Mouse (Mus musculus): ENCODE data around the gene L1cam. TPM values are rescaled to one million over a fixed set of nuclear protein-coding genes. Genes with fewer than 3 reads are reported as not detected.

L1cam gene
- total RNA-seq, 1 experiment = 6.0 TPM

GRCm38 (mm10) chrX:73918631-73919030, 22.7 kb upstream of the L1cam start:
- Histone ChIP-seq H3K27ac (ENCODE audit: insufficient read depth, low read depth, low read length, poor library complexity, severe bottlenecking) (no peak overlapping the region), H3K4me1 (ENCODE audit: control insufficient read depth in 2 of 2, insufficient read depth in 2 of 2, low read length in 2 of 2, poor library complexity in 1 of 2) (no peaks in the 10 kb centered on the region), H3K9me3 (ENCODE audit: control insufficient read depth, insufficient read depth, low read depth, low read length) (no peaks in the 10 kb centered on the region), H3K9ac (ENCODE audit: insufficient read depth, low read depth, low read length, poor library complexity, severe bottlenecking) (no peak overlapping the region), H3K36me3 (ENCODE audit: control insufficient read depth, insufficient read depth, low read length, poor library complexity, severe bottlenecking) (peaks cover 17% of the 10 kb centered on the region), H3K4me3 (ENCODE audit: insufficient read depth in 1 of 2, low read depth in 1 of 2, low read length in 2 of 2, poor library complexity in 1 of 2, severe bottlenecking in 1 of 2) (no peak overlapping the region)
- DNase-seq (ENCODE audit: low read depth, low spot score) = no peak
- TF ChIP-seq ZC3H11A (IDR thresholded peaks at IDR 0.05; ENCODE audit: borderline replicate concordance, low read depth, low read length) (no peak), MAFK (IDR thresholded peaks at IDR 0.05; ENCODE audit: insufficient read depth, low read depth, low read length) (0 out of 2 replicates have a peak, but pooled peaks have one; percentile 31)
- in situ Hi-C loops (cut with MboI; ENCODE audit: low sequenced_read_pairs in 2 of 2, unreplicated experiment in 2 of 2) = no loop called here

- peaks cover 17% of the 10 kb centered on the region for H3K36me3 ChIP-seq (ENCODE audit: control insufficient read depth, insufficient read depth, low read length, poor library complexity, severe bottlenecking)
- in situ Hi-C loops (cut with MboI; ENCODE audit: low sequenced_read_pairs in 2 of 2, unreplicated experiment in 2 of 2) = no loop called here
- no peak for TF ChIP-seq HCFC1 (IDR thresholded peaks at IDR 0.05; ENCODE audit: borderline replicate concordance, insufficient read depth, low read length)
- no peak for TF ChIP-seq ZNF384 (IDR thresholded peaks at IDR 0.05; ENCODE audit: low read depth, low read length)
- no peak for TF ChIP-seq ZC3H11A (IDR thresholded peaks at IDR 0.05; ENCODE audit: borderline replicate concordance, low read depth, low read length)
- no peak for TF ChIP-seq CHD2 (IDR thresholded peaks at IDR 0.05; ENCODE audit: low read depth, low read length)
- TF ChIP-seq MAFK (IDR thresholded peaks at IDR 0.05; ENCODE audit: insufficient read depth, low read depth, low read length) = no peak
Measured at GRCm38 (mm10) chrX:73916945-73917344, 21.0 kb upstream of the L1cam start.

GRCm38 (mm10) chrX:73914827-73915703, 19.2 kb upstream of the L1cam start:
- Histone ChIP-seq H3K36me3 (ENCODE audit: control insufficient read depth, insufficient read depth, low read length, poor library complexity, severe bottlenecking) (peaks cover 17% of the 10 kb centered on the region), H3K4me1 (ENCODE audit: control insufficient read depth in 2 of 2, insufficient read depth in 2 of 2, low read length in 2 of 2, poor library complexity in 1 of 2) (peaks cover 0 to 6% of the 10 kb centered on the region in 2 experiments; a peak in 2 of 4 replicates), H3K27ac (ENCODE audit: insufficient read depth, low read depth, low read length, poor library complexity, severe bottlenecking) (peak overlapping the region; percentile 56; the same call in 1 of the 2 replicates), H3K9me3 (ENCODE audit: control insufficient read depth, insufficient read depth, low read depth, low read length) (no peaks in the 10 kb centered on the region), H3K4me3 (ENCODE audit: insufficient read depth in 1 of 2, low read depth in 1 of 2, low read length in 2 of 2, poor library complexity in 1 of 2, severe bottlenecking in 1 of 2) (peak overlapping the region; percentile 27 to 69), H3K9ac (ENCODE audit: insufficient read depth, low read depth, low read length, poor library complexity, severe bottlenecking) (peak overlapping the region; percentile 56; the same call in 1 of the 2 replicates)
- TF ChIP-seq ZNF384 (IDR thresholded peaks at IDR 0.05; ENCODE audit: low read depth, low read length) (peak; percentile 86), CHD2 (IDR thresholded peaks at IDR 0.05; ENCODE audit: low read depth, low read length) (no peak)
- DNase-seq (ENCODE audit: low read depth, low spot score) = peak; percentile 88
- in situ Hi-C loops (cut with MboI; ENCODE audit: low sequenced_read_pairs in 2 of 2, unreplicated experiment in 2 of 2) = no loop called here

More at GRCm38 (mm10) chrX:73916945-73917344, 21.0 kb upstream of the L1cam start:
- H3K4me3 ChIP-seq (ENCODE audit: insufficient read depth in 1 of 2, low read depth in 1 of 2, low read length in 2 of 2, poor library complexity in 1 of 2, severe bottlenecking in 1 of 2) = no peak overlapping the region
- H3K9ac ChIP-seq (ENCODE audit: insufficient read depth, low read depth, low read length, poor library complexity, severe bottlenecking) = no peak overlapping the region; the same call in 1 of the 2 replicates
- DNase-seq (ENCODE audit: low read depth, low spot score) = no peak
- H3K9me3 ChIP-seq (ENCODE audit: control insufficient read depth, insufficient read depth, low read depth, low read length) = no peaks in the 10 kb centered on the region
- H3K4me1 ChIP-seq (ENCODE audit: control insufficient read depth in 2 of 2, insufficient read depth in 2 of 2, low read length in 2 of 2, poor library complexity in 1 of 2) = no peaks in the 10 kb centered on the region
- H3K27ac ChIP-seq (ENCODE audit: insufficient read depth, low read depth, low read length, poor library complexity, severe bottlenecking) = 0 out of 2 replicates have a peak overlapping the region, but pooled peaks have one; percentile 8

GRCm38 (mm10) chrX:73911588-73911987, 15.7 kb upstream of the L1cam start:
- DNase-seq (ENCODE audit: low read depth, low spot score) = no peak
- in situ Hi-C loops (cut with MboI; ENCODE audit: low sequenced_read_pairs in 2 of 2, unreplicated experiment in 2 of 2) = no loop called here

More at GRCm38 (mm10) chrX:73911588-73911987, 15.7 kb upstream of the L1cam start:
- H3K9ac ChIP-seq (ENCODE audit: insufficient read depth, low read depth, low read length, poor library complexity, severe bottlenecking) = no peak overlapping the region
- H3K4me1 ChIP-seq (ENCODE audit: control insufficient read depth in 2 of 2, insufficient read depth in 2 of 2, low read length in 2 of 2, poor library complexity in 1 of 2) = peaks cover 0 to 6% of the 10 kb centered on the region in 2 experiments; a peak in 2 of 4 replicates
- no peaks in the 10 kb centered on the region for H3K36me3 ChIP-seq (ENCODE audit: control insufficient read depth, insufficient read depth, low read length, poor library complexity, severe bottlenecking)
- H3K27ac ChIP-seq (ENCODE audit: insufficient read depth, low read depth, low read length, poor library complexity, severe bottlenecking) = no peak overlapping the region
- H3K4me3 ChIP-seq (ENCODE audit: insufficient read depth in 1 of 2, low read depth in 1 of 2, low read length in 2 of 2, poor library complexity in 1 of 2, severe bottlenecking in 1 of 2) = no peak overlapping the region
- TF ChIP-seq ZC3H11A (IDR thresholded peaks at IDR 0.05; ENCODE audit: borderline replicate concordance, low read depth, low read length) (no peak), ZNF384 (IDR thresholded peaks at IDR 0.05; ENCODE audit: low read depth, low read length) (no peak), HCFC1 (IDR thresholded peaks at IDR 0.05; ENCODE audit: borderline replicate concordance, insufficient read depth, low read length) (no peak)
- H3K9me3 ChIP-seq (ENCODE audit: control insufficient read depth, insufficient read depth, low read depth, low read length) = no peaks in the 10 kb centered on the region

All from ES-E14 (cell line).